Mouse (Mus musculus) c-Kit-positive CD71-negative TER-119-negative erythroid progenitor cells, embryonic 14.5 days (primary cell): ENCODE results near the gene Olfr530.

Experiments
- DNase-seq: peaks from one replicate; pipeline ENCODE4 v3.0.0-alpha.2; 2013; ENCODE audit warnings: low read depth

Olfr530 gene

GRCm38 (mm10) chr7:140376231-140376630 is at the start of gene Olfr530:
Gene Olfr530, minus strand, starts transcription at chr7:140376331.
- no peak for DNase-seq

GRCm38 (mm10) chr7:140421539-140421938 is 45.4 kb upstream of the Olfr530 start, which contains the start of gene Olfr532:
Gene Olfr532, minus strand, starts transcription at chr7:140421639.
- no peak for DNase-seq

- no peak for DNase-seq
Observed at GRCm38 (mm10) chr7:140402818-140403217, 26.7 kb upstream of the Olfr530 start, which contains the start of gene Olfr531. Gene Olfr531, minus strand, starts transcription at chr7:140402918.

GRCm38 (mm10) chr7:140376911-140377310 is 780 bp upstream of the Olfr530 start:
- DNase-seq: no peak

GRCm38 (mm10) chr7:140374300-140374699 is 1.8 kb downstream of the Olfr530 start:
- DNase-seq: no peak

- DNase-seq: no peak
Observed at GRCm38 (mm10) chr7:140361571-140361970, 14.6 kb downstream of the Olfr530 start, which contains the start of gene Olfr60. Gene Olfr60, minus strand, starts transcription at chr7:140361671.

GRCm38 (mm10) chr7:140333717-140334116 is 42.4 kb downstream of the Olfr530 start, which contains the start of gene Olfr527:
Gene Olfr527, plus strand, starts transcription at chr7:140334017.
- no peak for DNase-seq

GRCm38 (mm10) chr7:140329766-140330304 is 46.3 kb downstream of the Olfr530 start:
- DNase-seq: no peak
